Mouse (Mus musculus) midbrain, embryonic 11.5 days (tissue): ENCODE measurements around the gene Macf1. TPM values are rescaled to one million over a fixed set of nuclear protein-coding genes. Genes with fewer than 3 reads are reported as not detected.
A peak's percentile ranks its signal among the peaks of the same experiment; 100 is the strongest.

Source experiments
- ATAC-seq: fragments of 200-750 bp; cut with Nextera tagmentation; 2 replicates; pipeline ENCODE4 v1.8.0; 2017; ENCODE audit warnings: moderate TSS enrichment, moderate library complexity; ENCODE audit not compliant: low FRiP score
- DNase-seq: peaks from one replicate; pipeline ENCODE4 v3.0.0; 2015; ENCODE audit warnings: low spot score; ENCODE audit errors: missing footprints
- H3K27ac ChIP-seq: fragments of 300-500 bp; sonication (generic); 2 replicates; pipeline ENCODE4 v1.5.1; 2014; ENCODE audit warnings: low read depth, low read length
- H3K27me3 ChIP-seq: fragments of 300-500 bp; sonication (generic); 2 replicates; pipeline ENCODE4 v1.6.1; 2014; ENCODE audit warnings: mild to moderate bottlenecking, low read length, moderate library complexity, mixed read lengths; ENCODE audit not compliant: control insufficient read depth, insufficient read depth
- H3K36me3 ChIP-seq: fragments of 300-500 bp; sonication (generic); 2 replicates; pipeline ENCODE4 v1.6.1; 2014; ENCODE audit warnings: mild to moderate bottlenecking, low read length, moderate library complexity, mixed read lengths; ENCODE audit not compliant: control insufficient read depth, insufficient read depth
- H3K4me1 ChIP-seq: fragments of 300-500 bp; sonication (generic); 2 replicates; pipeline ENCODE4 v1.6.1; 2014; ENCODE audit warnings: low read length; ENCODE audit not compliant: control insufficient read depth, insufficient read depth
- H3K4me2 ChIP-seq: fragments of 300-500 bp; sonication (generic); 2 replicates; pipeline ENCODE4 v1.6.1; 2014; ENCODE audit warnings: mild to moderate bottlenecking, moderate library complexity
- H3K4me3 ChIP-seq: fragments of 300-500 bp; sonication (generic); 2 replicates; pipeline ENCODE4 v1.5.1; 2014; ENCODE audit warnings: low read depth, low read length
- H3K9ac ChIP-seq: fragments of 300-500 bp; sonication (generic); 2 replicates; pipeline ENCODE4 v1.6.1; 2014; ENCODE audit warnings: low read length
- H3K9me3 ChIP-seq: fragments of 300-500 bp; sonication (generic); 2 replicates; pipeline ENCODE4 v1.6.1; 2016; ENCODE audit warnings: low read length; ENCODE audit not compliant: control insufficient read depth
- WGBS: fragments of 180-500 bp; shearing (Covaris S2); extraction: QIAGEN DNeasy Blood & Tissue Kit; methylation state at CpG from one replicate; pipeline ENCODE4 v1.1.7; 2014; 5-methylcytosine and 5-hydroxymethylcytosine counted together
- polyA plus RNA-seq: library from polyadenylated mRNA; unstranded; fragments of >200 nt; fragmentation: Nextera tagmentation; extraction: Ambion mirVana; gene quantifications from 2 replicates; pipeline ENCODE4 v1.2.1, GENCODE M21; 2014

The Macf1 gene
- polyA plus RNA-seq, 1 experiment from 2014 or later = 74.6 TPM

GRCm38 (mm10) chr4:123705340-123705739 lies 21.2 kb upstream of the Macf1 start:
- ATAC-seq = no peak
- Histone ChIP-seq H3K36me3 (no peaks in the 10 kb centered on the region), H3K27ac (no peak overlapping the region), H3K27me3 (no peaks in the 10 kb centered on the region), H3K4me3 (no peak overlapping the region), H3K9me3 (no peaks in the 10 kb centered on the region), H3K4me2 (no peak overlapping the region), H3K9ac (no peak overlapping the region), H3K4me1 (no peaks in the 10 kb centered on the region)
- DNase-seq = no peak
- WGBS = 95% methylated on average over 2 of the region's 2 CpGs

- H3K27ac ChIP-seq = no peak overlapping the region
- H3K4me3 ChIP-seq = no peak overlapping the region
- ATAC-seq = no peak
- no peaks in the 10 kb centered on the region for H3K36me3 ChIP-seq
- DNase-seq = no peak
- H3K9me3 ChIP-seq = no peaks in the 10 kb centered on the region
- H3K4me2 ChIP-seq = no peak overlapping the region
- no peaks in the 10 kb centered on the region for H3K27me3 ChIP-seq
- H3K9ac ChIP-seq = no peak overlapping the region
- no peaks in the 10 kb centered on the region for H3K4me1 ChIP-seq
- WGBS = 88% methylated on average over 12 of the region's 12 CpGs
Observed at GRCm38 (mm10) chr4:123693384-123693783, 9.2 kb upstream of the Macf1 start.

GRCm38 (mm10) chr4:123692071-123692470 lies 7.9 kb upstream of the Macf1 start:
- ATAC-seq (no peak), DNase-seq (no peak)
- 85% methylated on average over 3 of the region's 3 CpGs for WGBS
- H3K9me3 ChIP-seq = no peaks in the 10 kb centered on the region
- no peaks in the 10 kb centered on the region for H3K36me3 ChIP-seq
- no peak overlapping the region for H3K9ac ChIP-seq
- H3K4me3 ChIP-seq = no peak overlapping the region
- H3K4me2 ChIP-seq = no peak overlapping the region
- H3K4me1 ChIP-seq = peaks cover 4% of the 10 kb centered on the region; the same call in 1 of the 2 replicates
- no peak overlapping the region for H3K27ac ChIP-seq
- no peaks in the 10 kb centered on the region for H3K27me3 ChIP-seq

DNA sequence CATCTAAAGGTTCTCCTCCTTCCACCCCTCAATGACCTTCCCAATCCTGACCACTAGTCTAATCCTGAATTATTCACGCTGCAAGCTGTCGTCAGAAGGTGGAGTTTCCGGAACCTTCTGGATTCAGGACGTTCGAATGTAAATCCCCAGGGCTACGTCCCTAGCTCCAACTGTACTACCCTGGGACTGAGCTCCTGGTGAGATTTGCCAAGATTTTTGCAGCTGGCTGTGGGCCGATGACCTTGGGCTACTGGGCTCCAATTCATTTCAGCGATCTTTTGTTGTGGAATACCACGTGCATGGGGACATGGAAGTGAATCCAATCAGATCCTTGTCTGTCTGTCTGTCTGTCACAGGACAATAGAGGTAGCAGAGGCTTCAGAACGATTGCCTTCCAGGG lies 6.2 kb upstream of the Macf1 start:
- Histone ChIP-seq H3K9ac (no peak overlapping the region), H3K4me1 (peaks cover 13% of the 10 kb centered on the region), H3K4me2 (no peak overlapping the region), H3K27ac (no peak overlapping the region), H3K9me3 (no peaks in the 10 kb centered on the region), H3K4me3 (no peak overlapping the region), H3K27me3 (peaks cover 8% of the 10 kb centered on the region), H3K36me3 (no peaks in the 10 kb centered on the region)
- DNase-seq = no peak
- WGBS = 84% methylated on average over 10 of the region's 10 CpGs
- ATAC-seq = no peak

DNA sequence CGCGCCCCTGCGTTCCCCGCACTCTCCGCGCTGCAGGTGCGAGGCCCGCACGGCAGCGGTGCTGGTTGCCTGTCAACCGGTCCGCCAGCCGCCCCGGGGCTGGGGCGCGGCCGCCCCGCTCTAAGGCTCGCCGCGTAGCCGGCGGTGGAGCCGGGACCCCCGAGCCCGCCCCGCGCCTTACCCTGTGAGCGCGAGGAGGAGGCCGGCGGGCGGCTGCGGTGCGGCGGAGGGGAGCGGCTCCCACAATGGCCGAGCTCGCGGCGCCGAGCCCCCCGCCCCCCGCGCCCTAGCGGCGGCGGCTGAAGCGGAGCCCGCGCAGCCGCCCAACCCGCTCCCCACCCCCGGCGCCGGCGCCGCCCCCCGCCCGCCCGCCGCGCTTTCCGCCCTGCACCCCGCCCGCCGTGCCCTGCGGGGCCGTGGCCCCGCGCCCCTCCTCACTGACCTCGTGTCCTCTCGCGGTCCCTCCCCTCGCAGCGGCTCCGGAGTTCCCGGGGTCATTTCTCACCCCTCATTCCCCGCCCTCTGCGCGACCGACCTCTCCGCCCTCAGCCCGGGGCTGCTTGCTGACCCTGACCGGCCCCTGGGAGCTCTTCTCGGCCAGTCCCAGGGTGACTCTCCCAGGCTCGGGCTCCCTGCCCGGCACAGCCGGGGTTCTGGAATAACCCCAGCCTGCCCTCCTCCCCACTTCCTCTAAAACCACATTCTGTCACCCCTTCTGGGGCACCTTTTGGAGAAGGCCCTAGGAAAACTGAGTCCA lies 3.0 kb upstream of the Macf1 start:
- H3K36me3 ChIP-seq = no peaks in the 10 kb centered on the region
- no peaks in the 10 kb centered on the region for H3K9me3 ChIP-seq
- WGBS = under 1% methylated on average over 44 of the region's 89 CpGs
- H3K4me1 ChIP-seq = peaks cover 13% of the 10 kb centered on the region
- H3K9ac ChIP-seq = peak overlapping the region; percentile 86
- peak; percentile 93 for DNase-seq
- peak overlapping the region; percentile 78 for H3K4me3 ChIP-seq
- peak; percentile 80 for ATAC-seq
- H3K27me3 ChIP-seq = peaks cover 8% of the 10 kb centered on the region
- H3K27ac ChIP-seq = peak overlapping the region; percentile 15; the same call in 1 of the 2 replicates
- peak overlapping the region; percentile 99 for H3K4me2 ChIP-seq

GRCm38 (mm10) chr4:123686368-123687024 lies 2.3 kb upstream of the Macf1 start:
- Histone ChIP-seq H3K36me3 (no peaks in the 10 kb centered on the region), H3K4me3 (peak overlapping the region; percentile 78), H3K4me1 (peaks cover 13% of the 10 kb centered on the region), H3K9me3 (no peaks in the 10 kb centered on the region), H3K27me3 (peaks cover 8% of the 10 kb centered on the region), H3K27ac (no peak overlapping the region), H3K4me2 (peak overlapping the region; percentile 99), H3K9ac (peak overlapping the region; percentile 86)
- ATAC-seq = peak; percentile 70
- WGBS = under 1% methylated on average over 47 of the region's 56 CpGs
- peak; percentile 87 for DNase-seq

- H3K36me3 ChIP-seq = no peaks in the 10 kb centered on the region
- no peak for ATAC-seq
- peaks cover 8% of the 10 kb centered on the region for H3K27me3 ChIP-seq
- H3K4me3 ChIP-seq = peak overlapping the region; percentile 78
- peaks cover 13% of the 10 kb centered on the region for H3K4me1 ChIP-seq
- peak overlapping the region; percentile 99 for H3K4me2 ChIP-seq
- 50% methylated on average over 8 of the region's 8 CpGs for WGBS
- H3K9ac ChIP-seq = no peak overlapping the region; the same call in 1 of the 2 replicates
- peak; percentile 87 for DNase-seq
- H3K9me3 ChIP-seq = no peaks in the 10 kb centered on the region
- no peak overlapping the region for H3K27ac ChIP-seq
Observed at GRCm38 (mm10) chr4:123685506-123686242, 1.5 kb upstream of the Macf1 start.

- Histone ChIP-seq H3K9ac (no peak overlapping the region), H3K27me3 (peaks cover 8% of the 10 kb centered on the region), H3K9me3 (no peaks in the 10 kb centered on the region), H3K4me3 (no peak overlapping the region), H3K27ac (no peak overlapping the region), H3K4me1 (peaks cover 13% of the 10 kb centered on the region), H3K4me2 (no peak overlapping the region), H3K36me3 (no peaks in the 10 kb centered on the region)
- WGBS = 81% methylated on average over 7 of the region's 7 CpGs
- DNase-seq (peak; percentile 49), ATAC-seq (no peak)
Observed at GRCm38 (mm10) chr4:123685046-123685445, 886 bp upstream of the Macf1 start.

GRCm38 (mm10) chr4:123682291-123682690 lies 1.9 kb downstream of the Macf1 start:
- Histone ChIP-seq H3K4me1 (peaks cover 12% of the 10 kb centered on the region), H3K9me3 (no peaks in the 10 kb centered on the region), H3K4me3 (no peak overlapping the region), H3K4me2 (no peak overlapping the region), H3K27ac (no peak overlapping the region), H3K36me3 (no peaks in the 10 kb centered on the region), H3K9ac (no peak overlapping the region), H3K27me3 (peaks cover 8% of the 10 kb centered on the region)
- WGBS = 82% methylated on average over 8 of the region's 8 CpGs
- DNase-seq (no peak), ATAC-seq (no peak)
